Mouse (Mus musculus): ENCODE measurements around the gene Hist2h2aa1. TPM values are rescaled to one million over a fixed set of nuclear protein-coding genes. Genes with fewer than 3 reads are reported as not detected.

The Hist2h2aa1 gene
- polyA plus RNA-seq, 1 experiment = 67.0 TPM

GRCm38 (mm10) chr3:96254683-96255355 is 9.5 kb downstream of the Hist2h2aa1 start:
- H3K4me1 ChIP-seq = peaks cover 31% of the 10 kb centered on the region
- H3K36me3 ChIP-seq (replicated peaks; ENCODE audit: low read length) = no peaks in the 10 kb centered on the region
- TF ChIP-seq GATA1 (IDR thresholded peaks at IDR 0.05; ENCODE audit: borderline replicate concordance, low read length) (no peak), FLI1 (IDR thresholded peaks at IDR 0.05; ENCODE audit: low read length) (no peak)
- no peak overlapping the region for H3K4me3 ChIP-seq (replicated peaks)
- no peaks in the 10 kb centered on the region for H3K9me3 ChIP-seq
- no peaks in the 10 kb centered on the region for H3K27me3 ChIP-seq (replicated peaks)

GRCm38 (mm10) chr3:96255926-96256593 is 10.8 kb downstream of the Hist2h2aa1 start:
- H3K27me3 ChIP-seq (replicated peaks) = no peaks in the 10 kb centered on the region
- TF ChIP-seq GATA1 (IDR thresholded peaks at IDR 0.05; ENCODE audit: borderline replicate concordance, low read length) (no peak), FLI1 (IDR thresholded peaks at IDR 0.05; ENCODE audit: low read length) (no peak)
- H3K36me3 ChIP-seq (replicated peaks; ENCODE audit: low read length) = no peaks in the 10 kb centered on the region
- peaks cover 29% of the 10 kb centered on the region for H3K4me1 ChIP-seq
- peaks cover 4% of the 10 kb centered on the region; the same call in 1 of the 2 replicates for H3K9me3 ChIP-seq
- H3K4me3 ChIP-seq (replicated peaks) = no peak overlapping the region

- H3K4me1 ChIP-seq = peaks cover 34% of the 10 kb centered on the region
- no peaks in the 10 kb centered on the region for H3K36me3 ChIP-seq (replicated peaks; ENCODE audit: low read length)
- TF ChIP-seq FLI1 (IDR thresholded peaks at IDR 0.05; ENCODE audit: low read length) = no peak
- no peak for TF ChIP-seq GATA1 (IDR thresholded peaks at IDR 0.05; ENCODE audit: borderline replicate concordance, low read length)
- no peaks in the 10 kb centered on the region for H3K27me3 ChIP-seq (replicated peaks)
- peaks cover 4% of the 10 kb centered on the region; the same call in 1 of the 2 replicates for H3K9me3 ChIP-seq
- no peak overlapping the region for H3K4me3 ChIP-seq (replicated peaks)
Measured at GRCm38 (mm10) chr3:96257190-96257589, 11.9 kb downstream of the Hist2h2aa1 start.

- TF ChIP-seq GATA1 (IDR thresholded peaks at IDR 0.05; ENCODE audit: borderline replicate concordance, low read length) (no peak), FLI1 (IDR thresholded peaks at IDR 0.05; ENCODE audit: low read length) (no peak)
- Histone ChIP-seq H3K9me3 (peaks cover 4% of the 10 kb centered on the region; the same call in 1 of the 2 replicates), H3K4me1 (peaks cover 50% of the 10 kb centered on the region)
Measured at GRCm38 (mm10) chr3:96260220-96260619, 14.9 kb downstream of the Hist2h2aa1 start.

GRCm38 (mm10) chr3:96261623-96262022 is 16.3 kb downstream of the Hist2h2aa1 start:
- TF ChIP-seq GATA1 (IDR thresholded peaks at IDR 0.05; ENCODE audit: borderline replicate concordance, low read length) = no peak
- no peak for TF ChIP-seq FLI1 (IDR thresholded peaks at IDR 0.05; ENCODE audit: low read length)
- H3K4me1 ChIP-seq = peaks cover 53% of the 10 kb centered on the region

More at GRCm38 (mm10) chr3:96260220-96260619, 14.9 kb downstream of the Hist2h2aa1 start:
- H3K27me3 ChIP-seq (replicated peaks) = no peaks in the 10 kb centered on the region
- H3K4me3 ChIP-seq (replicated peaks) = no peak overlapping the region
- H3K36me3 ChIP-seq (replicated peaks; ENCODE audit: low read length) = no peaks in the 10 kb centered on the region

GRCm38 (mm10) chr3:96262216-96262875 is 17.0 kb downstream of the Hist2h2aa1 start:
- H3K27me3 ChIP-seq (replicated peaks) = no peaks in the 10 kb centered on the region
- peaks cover 60% of the 10 kb centered on the region for H3K4me1 ChIP-seq
- TF ChIP-seq GATA1 (IDR thresholded peaks at IDR 0.05; ENCODE audit: borderline replicate concordance, low read length) (no peak), FLI1 (IDR thresholded peaks at IDR 0.05; ENCODE audit: low read length) (no peak)
- peak overlapping the region; percentile 93 for H3K4me3 ChIP-seq (replicated peaks)
- peaks cover 4% of the 10 kb centered on the region; the same call in 1 of the 2 replicates for H3K9me3 ChIP-seq
- H3K36me3 ChIP-seq (replicated peaks; ENCODE audit: low read length) = no peaks in the 10 kb centered on the region

More at GRCm38 (mm10) chr3:96261623-96262022, 16.3 kb downstream of the Hist2h2aa1 start:
- Histone ChIP-seq H3K4me3 (replicated peaks) (peak overlapping the region; percentile 93), H3K27me3 (replicated peaks) (no peaks in the 10 kb centered on the region), H3K36me3 (replicated peaks; ENCODE audit: low read length) (no peaks in the 10 kb centered on the region), H3K9me3 (peaks cover 4% of the 10 kb centered on the region; the same call in 1 of the 2 replicates)

- TF ChIP-seq FLI1 (IDR thresholded peaks at IDR 0.05; ENCODE audit: low read length) (peak; percentile 53; the same call in 1 of the 2 replicates), GATA1 (IDR thresholded peaks at IDR 0.05; ENCODE audit: borderline replicate concordance, low read length) (no peak)
- Histone ChIP-seq H3K36me3 (replicated peaks; ENCODE audit: low read length) (no peaks in the 10 kb centered on the region), H3K4me3 (replicated peaks) (peak within 1 kb of the TSS; percentile 93), H3K27me3 (replicated peaks) (no peaks in the 10 kb centered on the region), H3K4me1 (peaks cover 66% of the 10 kb centered on the region), H3K9me3 (peaks cover 4% of the 10 kb centered on the region; the same call in 1 of the 2 replicates)
Measured at GRCm38 (mm10) chr3:96262979-96263550, 17.8 kb downstream of the Hist2h2aa1 start, which contains the start of gene Hist2h4. Hist2h4 (minus strand) TSS chr3:96263311.

- Histone ChIP-seq H3K4me1 (peaks cover 62% of the 10 kb centered on the region), H3K27me3 (replicated peaks) (no peaks in the 10 kb centered on the region), H3K4me3 (replicated peaks) (peak overlapping the region; percentile 93), H3K36me3 (replicated peaks; ENCODE audit: low read length) (no peaks in the 10 kb centered on the region), H3K9me3 (peaks cover 4% of the 10 kb centered on the region; the same call in 1 of the 2 replicates)
- TF ChIP-seq GATA1 (IDR thresholded peaks at IDR 0.05; ENCODE audit: borderline replicate concordance, low read length) (no peak), FLI1 (IDR thresholded peaks at IDR 0.05; ENCODE audit: low read length) (no peak)
Measured at GRCm38 (mm10) chr3:96263558-96264403, 18.5 kb downstream of the Hist2h2aa1 start.

Measured in megakaryocyte, embryonic 14.5 days (primary cell).